Mouse (Mus musculus) urinary bladder, postnatal 10 days (tissue): ENCODE measurements around the gene Lrmp.

Experiments used
- DNase-seq: peaks from one replicate; pipeline ENCODE4 v3.0.0; 2022; ENCODE audit warnings: low spot score

Lrmp gene

GRCm38 (mm10) chr6:145136831-145137230, 21.4 kb downstream of the Lrmp start:
- no peak for DNase-seq

GRCm38 (mm10) chr6:145139236-145139635, 23.8 kb downstream of the Lrmp start:
- DNase-seq = no peak

GRCm38 (mm10) chr6:145139776-145140475, 24.5 kb downstream of the Lrmp start:
- no peak for DNase-seq

- no peak for DNase-seq
Measured at GRCm38 (mm10) chr6:145140706-145141105, 25.3 kb downstream of the Lrmp start.

- no peak for DNase-seq
Measured at GRCm38 (mm10) chr6:145141827-145142226, 26.4 kb downstream of the Lrmp start.

- DNase-seq = no peak
Measured at GRCm38 (mm10) chr6:145145173-145145572, 29.7 kb downstream of the Lrmp start.

GRCm38 (mm10) chr6:145147716-145148115, 32.3 kb downstream of the Lrmp start:
- no peak for DNase-seq

GRCm38 (mm10) chr6:145149054-145149453, 33.6 kb downstream of the Lrmp start:
- no peak for DNase-seq

GRCm38 (mm10) chr6:145158619-145159018, 43.2 kb downstream of the Lrmp start:
- DNase-seq = no peak

GRCm38 (mm10) chr6:145160581-145160980, 45.1 kb downstream of the Lrmp start:
- DNase-seq = no peak

GRCm38 (mm10) chr6:145171892-145172606, 56.6 kb downstream of the Lrmp start:
- no peak for DNase-seq

- DNase-seq = peak; percentile 24
Measured at GRCm38 (mm10) chr6:145173781-145174191, 58.3 kb downstream of the Lrmp start.

- DNase-seq = no peak
Measured at GRCm38 (mm10) chr6:145175571-145175981, 60.1 kb downstream of the Lrmp start.

GRCm38 (mm10) chr6:145176474-145176873, 61.0 kb downstream of the Lrmp start:
- no peak for DNase-seq

- DNase-seq = no peak
Measured at GRCm38 (mm10) chr6:145179665-145180064, 64.2 kb downstream of the Lrmp start.

- DNase-seq = no peak
Measured at GRCm38 (mm10) chr6:145182044-145182443, 66.6 kb downstream of the Lrmp start.

GRCm38 (mm10) chr6:145186096-145186495, 70.6 kb downstream of the Lrmp start:
- no peak for DNase-seq

GRCm38 (mm10) chr6:145187093-145188088, 71.9 kb downstream of the Lrmp start:
- no peak for DNase-seq

GRCm38 (mm10) chr6:145193038-145193437, 77.6 kb downstream of the Lrmp start:
- no peak for DNase-seq

- DNase-seq = no peak
Measured at GRCm38 (mm10) chr6:145193446-145193845, 78.0 kb downstream of the Lrmp start.

GRCm38 (mm10) chr6:145197949-145198686, 82.7 kb downstream of the Lrmp start:
- no peak for DNase-seq
